Mouse (Mus musculus) A20 (cell line): ENCODE measurements at regions not wholly inside any gene's neighbourhood (a gene's known extent, or its start where the extent isn't known, plus 50 kb on each side); places are given as distances from the start of the nearest gene placed in this dataset.

Source experiments
- DNase-seq: peaks from one replicate; pipeline ENCODE4 v3.0.0-alpha.2; 2011; ENCODE audit warnings: low read depth, low spot score

DNA sequence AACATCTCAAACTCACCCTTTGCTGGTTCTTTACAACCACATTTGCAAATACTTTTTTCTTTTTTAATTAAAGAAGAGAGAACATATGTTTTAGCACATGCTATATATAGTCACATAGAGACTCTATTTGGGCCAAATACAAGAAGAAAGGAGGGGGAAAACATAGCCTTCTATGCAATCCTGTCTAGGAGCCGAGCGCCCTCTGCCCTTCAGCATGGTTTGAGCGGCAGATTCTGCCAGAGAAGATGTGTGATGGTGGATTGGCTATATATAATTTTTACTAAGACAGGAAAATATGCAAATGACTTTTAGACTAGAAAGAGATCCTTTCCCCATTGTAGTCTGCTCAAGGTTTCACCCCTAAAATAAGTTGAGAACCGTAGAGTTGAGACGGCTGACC is 60.0 kb upstream of the Myom1 start:
- no peak for DNase-seq

DNA sequence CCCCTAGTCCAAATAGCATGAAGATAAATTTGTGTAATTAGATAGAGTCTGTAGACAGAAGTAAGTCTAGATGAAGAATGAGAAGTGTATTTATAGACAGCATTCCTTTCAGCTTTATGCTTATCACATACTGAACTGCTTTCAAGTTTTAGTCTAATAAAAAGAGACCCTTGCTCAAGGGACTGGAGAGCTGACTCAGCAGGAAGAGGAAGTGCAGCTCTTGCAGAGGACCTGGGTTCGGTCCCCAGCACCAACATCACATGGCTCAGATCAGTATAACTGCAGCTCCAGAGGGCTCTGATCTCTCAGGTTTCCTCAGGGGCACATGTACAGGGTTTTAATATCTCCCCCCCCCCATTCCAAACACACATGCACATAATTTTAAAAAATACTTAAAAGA is 68.2 kb upstream of the Myom1 start:
- DNase-seq = no peak

DNA sequence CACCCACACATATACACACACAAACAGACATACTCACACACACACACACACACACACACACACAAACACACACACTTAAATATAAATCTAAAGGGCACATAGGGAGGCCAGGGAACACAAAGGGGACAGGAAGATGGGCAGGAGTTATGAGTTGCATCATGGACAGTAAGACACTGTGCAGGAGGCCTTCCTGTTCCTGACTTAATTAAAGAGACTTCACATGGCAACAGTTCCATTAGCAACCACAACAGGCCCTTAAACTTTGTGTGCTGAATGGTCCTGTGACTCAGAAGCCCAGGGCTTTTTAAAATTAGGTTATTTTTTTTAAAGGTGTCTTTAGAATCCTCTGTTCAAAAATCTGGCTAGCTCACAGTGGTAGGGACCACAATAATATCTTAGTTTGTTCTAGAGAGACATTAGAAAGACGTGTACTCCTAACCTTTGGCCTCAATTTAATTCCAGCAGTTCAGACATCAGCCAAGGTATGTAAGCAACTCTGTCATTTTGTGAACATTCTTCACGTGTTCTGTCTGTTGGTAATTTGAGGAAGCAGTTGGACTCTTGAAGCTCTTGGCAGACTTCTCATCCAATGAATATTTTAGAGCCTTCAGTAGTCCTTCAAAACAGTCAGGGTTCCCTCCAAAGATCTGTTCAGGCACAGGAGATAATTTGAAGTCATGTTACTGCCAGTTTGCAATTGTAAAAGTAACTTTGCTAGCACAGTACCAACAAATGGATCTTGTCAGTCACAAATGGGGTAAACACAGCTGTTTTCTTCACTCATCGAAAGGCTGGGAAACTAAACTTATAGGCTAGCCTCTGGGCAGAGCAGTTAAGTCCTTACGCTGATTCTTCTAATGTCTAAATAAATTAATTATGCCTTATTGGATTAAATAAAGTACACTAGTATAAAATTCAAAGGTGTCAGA is 69.0 kb upstream of the Myom1 start:
- DNase-seq = no peak

DNA sequence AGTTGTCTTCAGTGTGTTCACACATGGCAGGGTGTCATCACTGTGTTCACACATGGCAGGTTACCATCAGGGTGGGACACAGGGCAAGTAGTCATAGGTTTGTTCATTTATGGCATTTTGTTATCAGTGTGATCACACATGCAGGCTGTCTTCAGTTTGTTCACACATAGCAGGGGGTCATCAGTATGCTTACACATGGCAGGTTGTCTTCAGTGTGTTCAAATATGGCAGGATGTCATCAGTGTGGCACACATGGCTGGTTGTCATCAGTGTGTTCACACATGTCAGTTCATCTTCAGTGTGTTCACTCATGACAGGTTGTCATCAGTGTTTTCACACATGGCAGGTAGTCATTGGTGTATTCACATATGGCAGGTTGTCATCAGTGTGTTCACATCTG is 69.9 kb upstream of the Myom1 start:
- no peak for DNase-seq

DNA sequence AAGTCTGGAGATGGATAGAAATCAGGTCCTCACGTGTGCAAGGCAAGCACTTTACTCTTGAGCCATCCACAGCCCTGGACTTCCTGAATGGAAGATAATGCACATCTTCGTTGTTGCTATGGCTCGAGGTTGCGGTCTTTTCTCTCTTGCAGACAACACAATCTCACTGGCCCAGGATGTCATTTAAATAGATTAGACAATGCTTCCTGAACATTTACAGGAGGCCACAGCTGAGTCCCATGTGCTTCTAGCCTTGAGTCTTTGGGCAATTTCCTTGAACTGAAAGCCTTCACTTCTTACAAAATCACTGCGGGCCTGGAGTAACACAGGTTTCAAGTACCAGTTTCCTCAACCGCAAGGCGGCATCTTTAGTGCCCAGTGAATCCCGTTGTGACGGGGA is 71.8 kb upstream of the Myom1 start:
- DNase-seq = no peak

DNA sequence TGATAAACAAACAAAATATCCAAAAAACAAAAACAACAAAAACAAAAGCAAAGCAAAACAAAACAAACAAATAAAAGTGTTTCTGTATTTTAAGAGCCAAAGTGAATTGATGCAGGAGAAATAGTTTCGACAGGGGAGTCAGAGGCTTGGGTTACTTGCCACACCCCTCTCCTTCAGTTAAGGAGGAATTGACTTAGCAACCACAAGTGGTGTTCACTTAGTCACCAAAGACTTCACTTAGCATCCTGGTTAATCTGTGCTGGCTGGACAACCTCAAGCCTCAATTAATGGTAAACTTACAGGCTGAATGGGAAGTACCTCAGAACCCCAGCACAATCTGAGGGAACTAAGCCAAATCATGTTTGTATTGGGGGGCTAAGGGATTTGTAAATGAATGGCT is 72.9 kb upstream of the Myom1 start:
- DNase-seq = no peak

DNA sequence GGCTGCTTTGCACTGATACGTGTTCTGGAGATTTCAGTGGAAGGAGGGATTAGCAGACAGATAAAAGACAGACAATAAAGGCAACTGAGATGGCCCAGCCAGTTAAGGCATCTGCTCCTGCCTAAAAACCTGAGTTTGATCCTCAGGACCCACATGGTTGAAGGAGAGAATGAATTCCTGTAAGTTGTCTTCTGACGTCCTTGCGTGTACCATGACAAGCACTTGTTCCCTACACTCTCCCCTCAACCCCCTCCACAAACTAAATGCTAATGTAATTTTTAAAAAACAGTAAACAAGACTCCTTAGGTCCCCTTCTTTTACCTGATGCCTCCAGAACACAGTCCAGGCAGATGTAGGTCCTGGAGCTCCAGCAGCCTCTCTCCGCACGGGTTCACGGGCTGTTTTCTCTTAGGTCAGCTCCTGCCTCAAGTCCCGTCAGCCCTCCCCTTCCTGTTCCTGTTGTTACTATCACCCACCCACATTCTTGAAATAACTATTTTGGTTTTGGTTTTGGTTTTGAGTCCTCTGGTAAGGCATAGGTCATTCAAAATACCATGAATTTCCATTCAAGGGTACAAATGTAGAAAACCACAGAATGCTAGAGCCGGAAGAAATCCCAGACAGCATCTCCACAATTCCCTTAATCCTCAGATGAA is 71.3 kb upstream of the Tgif1 start:
- DNase-seq = peak; percentile 89

DNA sequence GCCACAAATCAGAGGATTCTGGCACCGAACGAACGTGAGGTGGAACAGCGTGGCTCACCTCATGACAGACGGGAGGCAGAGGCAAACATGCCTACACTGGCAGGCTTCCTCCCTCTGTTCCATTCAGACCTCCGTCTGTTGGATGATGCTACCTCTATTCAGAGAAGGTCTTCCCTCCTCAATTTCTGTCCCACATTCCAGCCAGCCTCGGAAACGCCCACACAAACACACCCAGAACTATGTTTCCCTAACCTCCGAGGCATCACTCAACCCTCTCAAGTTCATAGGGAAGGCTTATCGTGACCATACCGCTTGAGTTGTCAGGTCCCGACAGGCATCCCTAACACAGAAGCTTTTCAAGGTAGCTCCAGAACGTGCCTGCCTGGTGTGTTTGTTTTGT is 68.3 kb upstream of the Tgif1 start:
- no peak for DNase-seq

DNA sequence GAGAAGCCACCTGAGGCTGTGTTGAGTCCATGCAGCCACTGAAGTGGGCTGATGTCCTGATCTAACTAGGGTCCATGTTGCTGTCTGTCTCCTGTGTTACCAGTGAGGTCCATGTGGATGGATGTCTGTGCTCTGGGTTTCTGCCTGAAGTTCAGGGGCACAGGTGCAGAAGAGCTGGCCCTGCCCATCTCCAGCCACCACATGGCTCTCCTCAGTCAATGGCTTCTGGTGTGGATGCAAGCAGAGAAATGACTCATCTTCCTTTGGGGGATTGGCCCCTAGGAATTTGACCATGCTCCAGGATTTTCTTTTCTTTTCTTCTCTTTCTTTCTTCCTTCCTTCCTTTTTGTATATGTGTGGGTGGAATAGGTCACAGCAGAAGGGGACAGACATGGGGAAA is 66.8 kb upstream of the Tgif1 start:
- no peak for DNase-seq

DNA sequence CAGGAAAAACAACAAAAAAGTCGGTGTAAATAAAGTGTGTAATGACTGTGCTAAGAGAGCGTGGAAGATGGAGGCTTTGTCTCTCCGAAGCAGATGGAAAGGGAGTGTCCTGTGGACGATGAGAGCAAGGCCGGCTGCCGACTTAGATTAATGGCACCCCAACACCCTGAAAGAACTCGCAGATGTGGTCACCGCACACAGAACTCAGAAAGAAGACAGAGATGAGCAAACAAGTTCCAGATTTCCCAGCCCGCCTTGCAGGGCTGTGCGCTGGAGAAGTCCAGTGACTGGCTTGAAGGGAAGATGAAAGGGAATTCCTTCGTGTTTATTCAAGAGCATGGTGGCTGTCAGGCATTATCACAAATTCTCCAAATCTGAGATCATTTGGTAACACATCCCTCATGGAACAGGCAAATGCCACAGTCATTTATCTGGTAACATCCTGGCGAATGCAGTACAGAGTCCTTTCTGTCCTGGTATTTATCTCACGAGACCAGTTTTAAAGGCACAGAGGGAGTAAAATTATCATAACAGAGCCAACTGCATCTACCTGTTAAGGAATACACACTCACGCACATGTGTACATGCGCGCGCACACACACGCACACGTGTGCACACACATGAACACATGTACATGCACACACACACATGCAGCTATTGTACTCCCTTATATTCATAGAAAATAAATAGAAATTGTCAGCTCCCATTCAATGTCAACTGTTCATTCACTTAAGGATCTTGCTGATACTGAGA is 64.0 kb upstream of the Tgif1 start:
- no peak for DNase-seq

DNA sequence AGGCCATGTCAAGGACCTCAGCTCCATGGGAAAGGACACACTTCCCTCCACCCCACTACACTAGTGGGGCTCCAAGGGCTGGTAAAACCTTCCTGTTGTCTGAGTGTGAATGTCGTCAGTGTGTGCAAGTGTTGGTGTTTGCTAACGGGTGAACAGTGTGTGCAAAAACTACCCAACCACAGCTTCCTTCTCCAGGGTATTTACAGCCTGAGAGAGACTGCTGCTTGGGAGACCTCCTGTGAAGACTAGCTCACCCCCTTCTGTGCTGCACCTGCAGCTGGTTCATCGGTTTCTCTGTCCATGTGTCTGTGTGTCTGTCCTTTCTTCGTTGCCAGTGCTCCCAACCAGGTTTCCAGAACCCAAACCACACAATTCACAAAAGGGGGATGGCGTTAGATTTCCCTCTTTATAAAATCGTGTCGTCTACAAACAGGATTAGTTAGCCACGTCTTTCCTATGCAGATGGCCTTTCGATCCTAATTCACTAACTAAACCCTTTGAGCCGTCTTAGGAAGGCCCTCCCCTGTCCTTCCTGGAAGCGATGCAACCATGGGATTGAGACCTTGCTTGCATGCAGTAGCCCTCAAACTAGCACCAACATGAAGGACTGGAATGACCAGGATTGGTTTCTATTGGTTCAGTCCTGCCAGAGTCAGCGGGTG is 62.9 kb upstream of the Tgif1 start:
- no peak for DNase-seq

DNA sequence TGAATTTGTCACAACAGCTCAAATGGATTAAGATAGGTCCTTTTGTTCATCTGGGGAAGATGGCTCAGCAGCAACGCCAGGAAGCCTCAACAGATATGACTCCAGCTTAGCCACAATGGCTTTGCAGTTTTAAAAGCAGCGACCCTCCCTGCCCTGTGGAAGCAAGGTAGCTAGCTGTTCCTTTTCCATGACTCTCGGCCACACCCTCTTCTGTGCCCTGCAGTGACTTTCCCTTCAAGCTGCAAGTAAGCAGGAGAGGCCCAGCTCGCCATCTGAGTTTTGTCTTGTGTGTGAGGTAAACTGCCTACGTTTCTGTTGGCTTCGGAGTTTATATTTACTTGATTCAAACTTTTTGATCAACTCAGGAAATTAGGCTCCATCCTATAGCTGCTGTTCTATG is 62.1 kb upstream of the Tgif1 start:
- DNase-seq = no peak

DNA sequence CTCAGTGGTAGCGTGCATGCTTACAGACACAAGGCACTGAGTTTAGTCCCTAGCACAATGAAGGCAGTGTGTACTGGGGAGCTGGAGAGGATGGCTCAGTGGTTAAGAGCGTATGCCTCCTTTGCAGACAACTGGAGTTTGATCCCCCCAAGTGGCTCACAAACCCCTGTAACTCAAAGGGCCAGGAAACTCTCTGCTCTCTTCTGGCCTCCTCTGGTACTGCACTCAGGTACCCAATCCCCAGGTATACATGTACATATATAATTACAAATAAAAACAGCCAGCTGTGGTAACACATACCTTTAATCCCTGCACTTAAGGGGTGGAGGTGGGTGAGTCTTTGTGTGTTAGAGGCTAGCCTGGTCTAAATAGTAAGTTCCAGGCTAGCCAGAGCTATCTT is 56.9 kb upstream of the Tgif1 start:
- peak; percentile 42 for DNase-seq

DNA sequence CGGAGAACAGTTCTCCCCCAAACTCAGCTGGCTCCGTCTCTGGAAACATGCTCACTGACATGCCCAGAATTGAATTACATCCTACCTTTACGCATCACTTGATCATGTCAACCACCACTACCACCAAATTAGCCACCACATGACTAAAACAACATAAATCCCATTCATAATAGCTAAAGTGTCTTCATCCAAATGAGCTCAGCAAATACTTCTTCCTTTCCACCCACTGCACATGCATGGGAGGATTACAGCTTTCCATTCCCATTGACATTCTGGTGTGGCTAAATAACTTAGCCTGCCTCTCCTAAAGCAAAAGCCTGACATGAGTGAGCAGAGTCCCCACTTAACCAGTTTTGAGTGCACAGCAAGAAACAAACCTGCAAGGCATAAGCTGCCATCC is 56.2 kb upstream of the Tgif1 start:
- no peak for DNase-seq

DNA sequence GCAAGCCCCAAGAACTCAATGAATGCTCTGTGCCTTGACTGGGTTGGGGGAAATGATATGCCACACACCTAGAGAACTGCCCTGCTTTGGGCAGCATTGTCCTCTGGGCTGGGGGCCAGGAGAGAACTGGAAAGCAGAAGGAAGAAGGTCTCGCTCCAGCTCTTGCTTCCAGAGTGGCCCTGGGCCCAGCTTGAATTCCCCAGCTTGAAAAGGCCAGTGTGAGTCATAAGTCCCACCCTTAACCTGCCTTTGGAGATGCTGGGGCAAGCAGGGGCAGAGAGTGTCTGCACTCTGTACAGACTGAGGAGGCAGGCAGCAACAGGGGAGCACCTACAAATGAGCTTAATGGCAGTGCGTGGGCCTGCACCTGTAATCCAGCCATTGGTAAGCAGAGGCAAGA is 55.0 kb upstream of the Tgif1 start:
- DNase-seq = no peak
